Mouse (Mus musculus) frontal cortex, postnatal 25 days (tissue): ENCODE results near the gene Ank.
"Not testable (repeated sequence)": the region's sequence is repeated elsewhere in the genome, so short reads cannot be mapped to it uniquely, and the experiment has no call there.

ENCODE experiments used
- DNase-seq, 2 experiments: peaks; one replicate each; pipeline ENCODE4 v3.0.0; 2022; ENCODE audit warnings: low spot score in 2 of 2

The Ank gene

GRCm38 (mm10) chr15:27466131-27467080 lies at the start of gene Ank:
Gene Ank, plus strand, starts transcription at chr15:27466677.
- DNase-seq: peak; percentile 54 to 70

GRCm38 (mm10) chr15:27418566-27419331 lies 47.7 kb upstream of the Ank start:
- no peak for DNase-seq

- DNase-seq: no peak
Observed at GRCm38 (mm10) chr15:27421531-27421930, 44.9 kb upstream of the Ank start.

- no peak for DNase-seq
Observed at GRCm38 (mm10) chr15:27427581-27427980, 38.9 kb upstream of the Ank start.

GRCm38 (mm10) chr15:27430241-27430640 lies 36.2 kb upstream of the Ank start:
- DNase-seq: no peak

- DNase-seq: no peak
Observed at GRCm38 (mm10) chr15:27432851-27433615, 33.4 kb upstream of the Ank start.

- no peak for DNase-seq
Observed at GRCm38 (mm10) chr15:27435409-27435808, 31.1 kb upstream of the Ank start.

- DNase-seq: no peak
Observed at GRCm38 (mm10) chr15:27436194-27436593, 30.3 kb upstream of the Ank start.

GRCm38 (mm10) chr15:27441053-27441452 lies 25.4 kb upstream of the Ank start:
- no peak for DNase-seq

GRCm38 (mm10) chr15:27441529-27441928 lies 24.9 kb upstream of the Ank start:
- no peak for DNase-seq

- no peak for DNase-seq
Observed at GRCm38 (mm10) chr15:27441951-27442350, 24.5 kb upstream of the Ank start.

GRCm38 (mm10) chr15:27444772-27445347 lies 21.6 kb upstream of the Ank start:
- no peak for DNase-seq

GRCm38 (mm10) chr15:27450689-27451088 lies 15.8 kb upstream of the Ank start:
- no peak for DNase-seq

GRCm38 (mm10) chr15:27451760-27452159 lies 14.7 kb upstream of the Ank start:
- DNase-seq: no peak

- no peak for DNase-seq
Observed at GRCm38 (mm10) chr15:27452496-27452895, 14.0 kb upstream of the Ank start.

- DNase-seq: no peak
Observed at GRCm38 (mm10) chr15:27457001-27457400, 9.5 kb upstream of the Ank start.

GRCm38 (mm10) chr15:27459781-27460180 lies 6.7 kb upstream of the Ank start:
- DNase-seq: not testable (repeated sequence)

- DNase-seq: peak in 1 of 2 experiments; percentile 34
Observed at GRCm38 (mm10) chr15:27461336-27462245, 4.9 kb upstream of the Ank start.

- DNase-seq: no peak
Observed at GRCm38 (mm10) chr15:27463876-27464275, 2.6 kb upstream of the Ank start.

- DNase-seq: no peak
Observed at GRCm38 (mm10) chr15:27465391-27466005, 979 bp upstream of the Ank start.
